Mouse (Mus musculus) brain, embryonic 14.5 days (tissue): ENCODE results near the gene Armcx6. TPM values are rescaled to one million over a fixed set of nuclear protein-coding genes. Genes with fewer than 3 reads are reported as not detected.
"Not testable (repeated sequence)": the region's sequence is repeated elsewhere in the genome, so short reads cannot be mapped to it uniquely, and the experiment has no call there.

Source experiments
- DNase-seq: peaks from one replicate; pipeline ENCODE4 v3.0.0-alpha.2; 2011; ENCODE audit warnings: low read depth
- CTCF ChIP-seq: fragments of 200-500 bp; IDR thresholded peaks from 2 replicates; pipeline ENCODE4 v1.5.1; 2012; ENCODE audit warnings: inconsistent platforms, mild to moderate bottlenecking, moderate library complexity, borderline replicate concordance; ENCODE audit not compliant: insufficient read depth, insufficient read length; ENCODE audit errors: extremely low read depth
- POLR2A ChIP-seq: fragments of 200-500 bp; IDR thresholded peaks from 2 replicates; pipeline ENCODE4 v1.6.1; 2012; ENCODE audit warnings: mild to moderate bottlenecking, inconsistent platforms, borderline replicate concordance; ENCODE audit not compliant: poor library complexity, insufficient read depth, insufficient read length, severe bottlenecking; ENCODE audit errors: extremely low read depth
- polyA plus RNA-seq: library from polyadenylated mRNA; depleted of rRNA; stranded (reverse); fragments of >200 nt; gene quantifications from 2 replicates; pipeline ENCODE4 v1.2.3, GENCODE M21; 2012; rRNA removed

Gene Armcx6
- polyA plus RNA-seq, 1 experiment, result 38.0 TPM

GRCm38 (mm10) chrX:134729778-134730177, 21.4 kb downstream of the Armcx6 start:
- TF ChIP-seq CTCF (peak; percentile 29; the same call in 1 of the 2 replicates), POLR2A (no peak)
- DNase-seq, result peak; percentile 59

- not testable (repeated sequence) for DNase-seq
Observed at GRCm38 (mm10) chrX:134723762-134724161, 27.5 kb downstream of the Armcx6 start.

- no peak for TF ChIP-seq CTCF
- TF ChIP-seq POLR2A, result 0 out of 2 replicates have a peak, but pooled peaks have one; percentile 10
- peak; percentile 91 for DNase-seq
Observed at GRCm38 (mm10) chrX:134718524-134718923, 32.7 kb downstream of the Armcx6 start.

- peak; percentile 79; the same call in 1 of the 2 replicates for TF ChIP-seq POLR2A
- TF ChIP-seq CTCF, result no peak
- DNase-seq, result peak; percentile 95
Observed at GRCm38 (mm10) chrX:134717752-134718308, 33.4 kb downstream of the Armcx6 start, which contains the start of gene Armcx1. TSS of gene Armcx1 (plus strand) at chrX:134717963.

GRCm38 (mm10) chrX:134716863-134717262, 34.4 kb downstream of the Armcx6 start:
- peak; percentile 35 for DNase-seq
- TF ChIP-seq POLR2A (no peak), CTCF (no peak)

Other genes starting within 250 kb of the Armcx6 start
- gene Timm8a1, start 209.6 kb downstream of the Armcx6 start, polyA plus RNA-seq, result 11.3 and 12.8 TPM in 2 replicates
- gene Btk, start 167.8 kb downstream of the Armcx6 start, polyA plus RNA-seq, result 0.33 and 0.39 TPM in 2 replicates
- 699 and 722 TPM in 2 replicates for gene Rpl36a, start 165.8 kb downstream of the Armcx6 start, polyA plus RNA-seq
- 3.4 and 3.6 TPM in 2 replicates for gene Gla, start 150.3 kb downstream of the Armcx6 start, polyA plus RNA-seq
- gene Hnrnph2, start 150.2 kb downstream of the Armcx6 start, polyA plus RNA-seq, result 78.4 and 86.1 TPM in 2 replicates
- 19.9 and 35.7 TPM in 2 replicates for gene Armcx4, start 64.9 kb downstream of the Armcx6 start, polyA plus RNA-seq
- 59.4 and 66.0 TPM in 2 replicates for gene Armcx1, start 33.5 kb downstream of the Armcx6 start, polyA plus RNA-seq
- 41.3 TPM in 2 replicates for gene Armcx3, start 5.2 kb upstream of the Armcx6 start, polyA plus RNA-seq
- gene Armcx2, start 57.8 kb upstream of the Armcx6 start, polyA plus RNA-seq, result 88.0 and 110 TPM in 2 replicates
- gene Nxf2, start 213.3 kb upstream of the Armcx6 start, polyA plus RNA-seq, result 0.15 and 0.22 TPM in 2 replicates